Mouse (Mus musculus) MEL (cell line): ENCODE data around the gene Mfsd4b3. TPM values are rescaled to one million over a fixed set of nuclear protein-coding genes. Genes with fewer than 3 reads are reported as not detected.

Experiments used
- DNase-seq: peaks from one replicate; pipeline ENCODE4 v3.0.0; 2011; ENCODE audit warnings: low read depth, low spot score
- H3K27ac ChIP-seq: 2 replicates; pipeline ENCODE4 v1.5.1; 2012; ENCODE audit warnings: low read depth, mild to moderate bottlenecking, control low read depth, low read length, moderate library complexity; ENCODE audit not compliant: control insufficient read depth
- H3K27me3 ChIP-seq, 2 experiments: fragments of 150-350 bp in 1 of 2; sonication (generic) in 1 of 2; 2 replicates each; pipeline ENCODE4 v1.6.1; 2012; ENCODE audit warnings: low read length in 2 of 2, mild to moderate bottlenecking in 2 of 2, improper control_type of control experiment in 1 of 2, moderate library complexity in 1 of 2; ENCODE audit not compliant: insufficient read depth in 2 of 2, control insufficient read depth in 1 of 2
- H3K36me3 ChIP-seq, 2 experiments: 2 replicates each; pipeline ENCODE4 v1.6.1; 2012 to 2014; ENCODE audit warnings: low read length in 2 of 2, improper control_type of control experiment in 1 of 2, inconsistent platforms in 1 of 2, mild to moderate bottlenecking in 1 of 2; ENCODE audit not compliant: insufficient read depth in 2 of 2, control insufficient read depth in 1 of 2
- H3K4me1 ChIP-seq, 2 experiments: fragments of 150-350 bp in 1 of 2; sonication (generic) in 1 of 2; 2 replicates each; pipeline ENCODE4 v1.6.1; 2012; ENCODE audit warnings: low read length in 2 of 2, improper control_type of control experiment in 1 of 2, mild to moderate bottlenecking in 1 of 2; ENCODE audit not compliant: insufficient read depth in 2 of 2, control insufficient read depth in 1 of 2
- H3K4me3 ChIP-seq, 2 experiments: fragments of 150-350 bp in 1 of 2; sonication (generic) in 1 of 2; 2 replicates each; pipeline ENCODE4 v1.5.1; 2012; ENCODE audit warnings: low read depth in 2 of 2, low read length in 2 of 2, mild to moderate bottlenecking in 2 of 2, moderate library complexity in 2 of 2, control low read depth in 1 of 2, improper control_type of control experiment in 1 of 2; ENCODE audit not compliant: control insufficient read depth in 1 of 2, insufficient read depth in 1 of 2
- H3K79me2 ChIP-seq: 2 replicates; pipeline ENCODE4 v1.6.1; 2012; ENCODE audit warnings: mild to moderate bottlenecking, low read length, moderate library complexity; ENCODE audit not compliant: control insufficient read depth, poor library complexity, insufficient read depth
- H3K9ac ChIP-seq: 2 replicates; pipeline ENCODE4 v1.6.1; 2012; ENCODE audit warnings: low read depth, mild to moderate bottlenecking, control low read depth, low read length, moderate library complexity; ENCODE audit not compliant: control insufficient read depth, poor library complexity, severe bottlenecking
- H3K9me3 ChIP-seq: fragments of 150-350 bp; sonication (generic); replicated peaks from 2 replicates; pipeline ENCODE4 v1.6.1; 2012; ENCODE audit warnings: mild to moderate bottlenecking, low read length, improper control_type of control experiment, moderate library complexity; ENCODE audit not compliant: insufficient read depth
- BHLHE40 ChIP-seq: IDR thresholded peaks from 2 replicates; pipeline ENCODE4 v1.6.1; 2012; ENCODE audit warnings: low read depth, mild to moderate bottlenecking, inconsistent platforms, low read length, improper control_type of control experiment, borderline replicate concordance
- E2F4 ChIP-seq: IDR thresholded peaks from 2 replicates; pipeline ENCODE4 v1.6.1; 2011; ENCODE audit warnings: low read depth, low read length, improper control_type of control experiment, borderline replicate concordance
- EP300 ChIP-seq, 2 experiments: IDR thresholded peaks; 2 replicates each; pipeline ENCODE4 v1.6.1; 2011; ENCODE audit warnings: improper control_type of control experiment in 2 of 2, low read length in 2 of 2, low read depth in 1 of 2, mild to moderate bottlenecking in 1 of 2
- ETS1 ChIP-seq: IDR thresholded peaks from 2 replicates; pipeline ENCODE4 v1.6.1; 2012; ENCODE audit warnings: low read depth, mild to moderate bottlenecking, inconsistent platforms, low read length, improper control_type of control experiment, moderate library complexity
- GATA1 ChIP-seq: IDR thresholded peaks from 2 replicates; pipeline ENCODE4 v1.6.1; 2011; ENCODE audit warnings: low read depth, low read length, improper control_type of control experiment
- HCFC1 ChIP-seq: IDR thresholded peaks from 2 replicates; pipeline ENCODE4 v1.6.1; 2012; ENCODE audit warnings: low read depth, mild to moderate bottlenecking, inconsistent platforms, low read length, improper control_type of control experiment, moderate library complexity
- KAT2A ChIP-seq: conservative IDR thresholded peaks from 2 replicates; pipeline ENCODE4 v1.6.1; 2012; ENCODE audit warnings: low read depth, low read length, improper control_type of control experiment, inconsistent platforms
- MAFK ChIP-seq: IDR thresholded peaks from 2 replicates; pipeline ENCODE4 v1.6.1; 2011; ENCODE audit warnings: low read depth, mild to moderate bottlenecking, low read length, improper control_type of control experiment, borderline replicate concordance
- MAX ChIP-seq: IDR thresholded peaks from 2 replicates; pipeline ENCODE4 v1.6.1; 2011; ENCODE audit warnings: low read length, improper control_type of control experiment
- MAZ ChIP-seq: IDR thresholded peaks from 2 replicates; pipeline ENCODE4 v1.6.1; 2012; ENCODE audit warnings: low read depth, mild to moderate bottlenecking, inconsistent platforms, low read length, improper control_type of control experiment
- MEF2A ChIP-seq: IDR thresholded peaks from 2 replicates; pipeline ENCODE4 v1.6.1; 2014; ENCODE audit warnings: low read depth, mild to moderate bottlenecking, inconsistent platforms, low read length, improper control_type of control experiment; ENCODE audit not compliant: poor library complexity, insufficient replicate concordance, severe bottlenecking; ENCODE audit errors: extremely low read depth
- MXI1 ChIP-seq: IDR thresholded peaks from 2 replicates; pipeline ENCODE4 v1.6.1; 2011; ENCODE audit warnings: mild to moderate bottlenecking, low read depth, low read length, improper control_type of control experiment
- MYB ChIP-seq: IDR thresholded peaks from 2 replicates; pipeline ENCODE4 v1.6.1; 2011; ENCODE audit warnings: mild to moderate bottlenecking, low read depth, low read length, improper control_type of control experiment
- MYC ChIP-seq: IDR thresholded peaks from 2 replicates; pipeline ENCODE4 v1.6.1; 2011; ENCODE audit warnings: low read depth, mild to moderate bottlenecking, low read length, improper control_type of control experiment, moderate library complexity
- NELFE ChIP-seq: IDR thresholded peaks from 2 replicates; pipeline ENCODE4 v1.6.1; 2011; ENCODE audit warnings: low read depth, low read length, improper control_type of control experiment
- POLR2A ChIP-seq, 2 experiments: IDR thresholded peaks; 2 replicates each; pipeline ENCODE4 v1.6.1; 2011 to 2012; ENCODE audit warnings: low read length in 2 of 2, mild to moderate bottlenecking in 2 of 2, control low read depth in 1 of 2, improper control_type of control experiment in 1 of 2, low read depth in 1 of 2, moderate library complexity in 1 of 2; ENCODE audit not compliant: control insufficient read depth in 1 of 2, insufficient read depth in 1 of 2, poor library complexity in 1 of 2
- POLR2AphosphoS2 ChIP-seq: IDR thresholded peaks from 2 replicates; pipeline ENCODE4 v1.6.1; 2011; ENCODE audit warnings: low read length, improper control_type of control experiment
- POLR2AphosphoS5 ChIP-seq: IDR thresholded peaks from 2 replicates; pipeline ENCODE4 v1.6.1; 2012; ENCODE audit warnings: low read depth, borderline replicate concordance, mild to moderate bottlenecking, inconsistent platforms, low read length, moderate library complexity, mixed read lengths
- RCOR1 ChIP-seq: IDR thresholded peaks from 2 replicates; pipeline ENCODE4 v1.6.1; 2012; ENCODE audit warnings: low read depth, mild to moderate bottlenecking, inconsistent platforms, low read length, improper control_type of control experiment
- TCF12 ChIP-seq: IDR thresholded peaks from 2 replicates; pipeline ENCODE4 v1.6.1; 2014; ENCODE audit warnings: low read depth, mild to moderate bottlenecking, inconsistent platforms, low read length, improper control_type of control experiment, moderate library complexity
- USF1 ChIP-seq: IDR thresholded peaks from 2 replicates; pipeline ENCODE4 v1.6.1; 2014; ENCODE audit warnings: low read depth, mild to moderate bottlenecking, inconsistent platforms, low read length, improper control_type of control experiment, moderate library complexity
- USF2 ChIP-seq, 2 experiments: IDR thresholded peaks; 2 replicates each; pipeline ENCODE4 v1.6.1; 2011 to 2012; ENCODE audit warnings: improper control_type of control experiment in 2 of 2, low read length in 2 of 2, borderline replicate concordance in 1 of 2, inconsistent platforms in 1 of 2, low read depth in 1 of 2, mild to moderate bottlenecking in 1 of 2; ENCODE audit not compliant: insufficient read depth in 1 of 2
- ZC3H11A ChIP-seq: IDR thresholded peaks from 2 replicates; pipeline ENCODE4 v1.6.1; 2012; ENCODE audit warnings: low read depth, mild to moderate bottlenecking, inconsistent platforms, low read length, improper control_type of control experiment
- ZKSCAN1 ChIP-seq: IDR thresholded peaks from 2 replicates; pipeline ENCODE4 v1.6.1; 2012; ENCODE audit warnings: low read depth, mild to moderate bottlenecking, inconsistent platforms, low read length, improper control_type of control experiment, moderate library complexity
- ZMIZ1 ChIP-seq: IDR thresholded peaks from 2 replicates; pipeline ENCODE4 v1.6.1; 2012; ENCODE audit warnings: low read depth, mild to moderate bottlenecking, inconsistent platforms, low read length, improper control_type of control experiment, moderate library complexity
- ZNF384 ChIP-seq: IDR thresholded peaks from 2 replicates; pipeline ENCODE4 v1.6.1; 2012; ENCODE audit warnings: low read depth, mild to moderate bottlenecking, inconsistent platforms, low read length, improper control_type of control experiment
- polyA plus RNA-seq, 2 experiments: library from polyadenylated mRNA; stranded (reverse) in 1 of 2; unstranded in 1 of 2; fragments of >175 nt in 1 of 2; fragments of >200 nt in 1 of 2; gene quantifications; 2 replicates each; pipeline versions ENCODE4 v1.2.1 to v1.2.4; 2012; ENCODE audit warnings: low replicate concordance in 2 of 2, low read depth in 1 of 2; ENCODE audit not compliant: insufficient read length in 2 of 2, insufficient read depth in 1 of 2, missing spikeins in 1 of 2
- total RNA-seq: library from RNA; depleted of rRNA; stranded (reverse); fragments of 300-350 nt; gene quantifications from 2 replicates; pipeline ENCODE4 v1.2.3, GENCODE M21; 2012

Gene Mfsd4b3
- total and polyA plus RNA-seq, 3 experiments, result not detected

- H3K9me3 ChIP-seq, result no peaks in the 10 kb centered on the region
- TF ChIP-seq MYB (no peak), ZMIZ1 (no peak), NELFE (no peak), ZC3H11A (no peak), TCF12 (no peak), USF2 (IDR thresholded peaks at IDR 0.05; ENCODE audit: borderline replicate concordance in 1 of 2, insufficient read depth in 1 of 2, low read depth in 1 of 2, low read length in 2 of 2) (no peak), MYC (no peak), ZNF384 (no peak), POLR2AphosphoS5 (no peak), POLR2A (IDR thresholded peaks at IDR 0.05; ENCODE audit: control insufficient read depth in 1 of 2, insufficient read depth in 1 of 2, low read depth in 1 of 2, low read length in 2 of 2, poor library complexity in 1 of 2) (no peak), GATA1 (no peak), POLR2AphosphoS2 (no peak)
- TF ChIP-seq, all 39 proteins: peak for 0
- Histone ChIP-seq H3K27ac (no peak overlapping the region), H3K9ac (no peak overlapping the region), H3K79me2 (no peaks in the 10 kb centered on the region), H3K4me1 (no peaks in the 10 kb centered on the region), H3K36me3 (no peaks in the 10 kb centered on the region), H3K27me3 (no peaks in the 10 kb centered on the region), H3K4me3 (no peak overlapping the region)
- no peak for DNase-seq
These were observed 22.7 kb upstream of the Mfsd4b3 start for GRCm38 (mm10) chr10:39982604-39983003.

- Histone ChIP-seq H3K9ac (no peak overlapping the region), H3K79me2 (no peaks in the 10 kb centered on the region), H3K36me3 (no peaks in the 10 kb centered on the region), H3K4me3 (no peak overlapping the region), H3K27me3 (no peaks in the 10 kb centered on the region; a peak in 1 of 4 replicates), H3K27ac (no peak overlapping the region), H3K4me1 (no peaks in the 10 kb centered on the region), H3K9me3 (no peaks in the 10 kb centered on the region)
- no peak for TF ChIP-seq ZMIZ1
- no peak for TF ChIP-seq BHLHE40
- no peak for TF ChIP-seq KAT2A
- no peak for TF ChIP-seq MEF2A
- no peak for TF ChIP-seq MAX
- no peak for TF ChIP-seq TCF12
- TF ChIP-seq MAFK, result no peak
- no peak for TF ChIP-seq MXI1
- no peak for TF ChIP-seq ZNF384
- TF ChIP-seq ZC3H11A, result no peak
- TF ChIP-seq MAZ, result no peak
- TF ChIP-seq ETS1, result no peak
- TF ChIP-seq E2F4, result no peak
- TF ChIP-seq HCFC1, result no peak
- TF ChIP-seq RCOR1, result no peak
- TF ChIP-seq NELFE, result no peak
- TF ChIP-seq EP300 (IDR thresholded peaks at IDR 0.05; ENCODE audit: low read depth in 1 of 2, low read length in 2 of 2), result no peak
- no peak for TF ChIP-seq ZKSCAN1
- no peak for TF ChIP-seq USF1
- no peak for DNase-seq
These were observed 18.3 kb upstream of the Mfsd4b3 start for GRCm38 (mm10) chr10:39978231-39978630.
